Mouse (Mus musculus) midbrain, embryonic 10.5 days (tissue): ENCODE data around the gene Mplkip. TPM values are rescaled to one million over a fixed set of nuclear protein-coding genes. Genes with fewer than 3 reads are reported as not detected.

Experiments
- DNase-seq: peaks from one replicate; pipeline ENCODE4 v3.0.0-alpha.2; 2017; ENCODE audit warnings: low spot score
- H3K27ac ChIP-seq: fragments of 300-500 bp; sonication (generic); replicated peaks from 2 replicates; pipeline ENCODE4 v1.5.1; 2016; ENCODE audit warnings: mild to moderate bottlenecking
- H3K27me3 ChIP-seq: fragments of 300-500 bp; sonication (generic); 2 replicates; pipeline ENCODE4 v1.6.1; 2016; ENCODE audit warnings: low read depth, mild to moderate bottlenecking; ENCODE audit not compliant: poor library complexity, severe bottlenecking
- H3K36me3 ChIP-seq: fragments of 300-500 bp; sonication (generic); 2 replicates; pipeline ENCODE4 v1.6.1; 2016; ENCODE audit warnings: mild to moderate bottlenecking, moderate library complexity
- H3K4me1 ChIP-seq: fragments of 300-500 bp; sonication (generic); 2 replicates; pipeline ENCODE4 v1.6.1; 2016
- H3K4me3 ChIP-seq: fragments of 300-500 bp; sonication (generic); 2 replicates; pipeline ENCODE4 v1.5.1; 2016; ENCODE audit warnings: mild to moderate bottlenecking, moderate library complexity
- H3K9me3 ChIP-seq: fragments of 300-500 bp; sonication (generic); replicated peaks from 2 replicates; pipeline ENCODE4 v1.6.1; 2016; ENCODE audit warnings: mild to moderate bottlenecking
- WGBS: fragments of 180-500 bp; shearing (Covaris S2); methylation state at CpG from one replicate; pipeline ENCODE4 v1.1.7; 2016; 5-methylcytosine and 5-hydroxymethylcytosine counted together
- microRNA counts: library from miRNA; unstranded; fragments of <30 nt; microRNA quantifications from one replicate; lab custom pipeline; 2017
- microRNA-seq: library from miRNA; unstranded; fragments of <30 nt; microRNA quantifications from one replicate; pipeline ENCODE4, GENCODE M21; 2017
- polyA plus RNA-seq: library from polyadenylated mRNA; unstranded; fragments of >200 nt; fragmentation: Nextera tagmentation; extraction: Ambion mirVana; gene quantifications from 2 replicates; pipeline ENCODE4 v1.2.1, GENCODE M21; 2016

The Mplkip gene
- polyA plus RNA-seq, 1 experiment from 2014 or later, result 49.9 TPM

- no peaks in the 10 kb centered on the region for H3K9me3 ChIP-seq
- H3K27ac ChIP-seq, result no peak overlapping the region
- H3K4me3 ChIP-seq, result no peak overlapping the region
- H3K4me1 ChIP-seq, result no peaks in the 10 kb centered on the region
- WGBS, result 95% methylated on average over 6 of the region's 6 CpGs
- H3K36me3 ChIP-seq, result peaks cover 10% of the 10 kb centered on the region; the same call in 1 of the 2 replicates
- H3K27me3 ChIP-seq, result no peaks in the 10 kb centered on the region
- DNase-seq, result no peak
These were observed 10.3 kb downstream of the Mplkip start for GRCm38 (mm10) chr13:17705188-17705826.

DNA sequence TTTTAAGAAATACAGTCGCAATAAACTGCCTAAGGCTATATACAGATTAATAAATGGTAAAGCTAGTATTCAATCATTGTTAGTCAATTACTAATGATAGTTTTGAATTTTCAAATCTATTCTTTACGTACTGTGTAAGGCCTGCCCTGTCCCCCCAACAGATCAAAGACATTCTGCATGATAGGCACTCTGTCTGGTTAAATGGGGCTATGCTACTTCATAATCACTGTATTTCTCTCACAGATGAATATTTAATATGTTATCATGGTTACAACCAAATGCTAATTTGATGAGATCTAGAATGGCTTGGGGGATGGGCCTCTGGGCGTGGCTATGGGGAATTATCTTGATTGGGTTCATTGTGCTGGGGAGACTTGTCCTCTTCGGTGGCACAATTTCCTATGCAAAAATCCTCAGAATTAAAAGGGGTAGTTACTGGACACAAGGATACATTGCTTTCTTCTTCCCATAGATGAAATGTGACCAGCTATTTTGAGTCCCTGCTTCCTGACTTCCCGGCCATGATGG is 13.9 kb downstream of the Mplkip start:
- Histone ChIP-seq H3K4me3 (no peak overlapping the region), H3K9me3 (no peaks in the 10 kb centered on the region), H3K4me1 (no peaks in the 10 kb centered on the region), H3K27ac (no peak overlapping the region), H3K36me3 (peaks cover 3% of the 10 kb centered on the region), H3K27me3 (no peaks in the 10 kb centered on the region)
- 84% methylated on average over 5 of the region's 5 CpGs for WGBS
- no peak for DNase-seq

DNA sequence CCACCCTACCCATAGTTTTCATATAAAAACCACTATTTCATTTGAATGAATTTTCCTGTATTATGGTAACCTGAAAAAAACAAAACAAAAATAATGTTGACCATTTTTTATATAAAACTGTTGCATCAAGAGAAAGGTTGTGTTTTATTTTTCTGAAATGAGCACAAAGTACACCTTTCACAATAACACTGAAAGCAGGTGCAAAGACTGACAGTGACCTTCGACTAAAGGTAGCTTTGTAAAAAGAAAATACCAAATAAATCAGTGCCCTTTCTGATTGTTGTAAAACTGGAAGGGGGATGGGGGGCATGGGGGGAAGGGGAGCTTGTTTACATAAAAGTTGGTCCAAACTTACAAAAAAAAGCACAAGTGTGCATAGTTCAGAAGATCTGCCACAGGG is 22.4 kb downstream of the Mplkip start:
- 83% methylated on average over 1 of the region's 1 CpGs for WGBS
- no peaks in the 10 kb centered on the region for H3K27me3 ChIP-seq
- H3K36me3 ChIP-seq, result peaks cover 59% of the 10 kb centered on the region
- H3K9me3 ChIP-seq, result no peaks in the 10 kb centered on the region
- H3K4me1 ChIP-seq, result no peaks in the 10 kb centered on the region
- no peak overlapping the region for H3K4me3 ChIP-seq
- no peak for DNase-seq
- H3K27ac ChIP-seq, result no peak overlapping the region

GRCm38 (mm10) chr13:17727922-17728321 is 32.9 kb downstream of the Mplkip start:
- peaks cover 28% of the 10 kb centered on the region for H3K36me3 ChIP-seq
- 94% methylated on average over 4 of the region's 4 CpGs for WGBS
- H3K27me3 ChIP-seq, result no peaks in the 10 kb centered on the region
- H3K27ac ChIP-seq, result no peak overlapping the region
- H3K4me1 ChIP-seq, result no peaks in the 10 kb centered on the region
- DNase-seq, result no peak
- no peaks in the 10 kb centered on the region for H3K9me3 ChIP-seq
- no peak overlapping the region for H3K4me3 ChIP-seq

GRCm38 (mm10) chr13:17728798-17729197 is 33.8 kb downstream of the Mplkip start:
- no peaks in the 10 kb centered on the region for H3K4me1 ChIP-seq
- WGBS, result 97% methylated on average over 3 of the region's 3 CpGs
- H3K4me3 ChIP-seq, result no peak overlapping the region
- no peak for DNase-seq
- H3K27ac ChIP-seq, result no peak overlapping the region
- H3K36me3 ChIP-seq, result peaks cover 32% of the 10 kb centered on the region
- H3K27me3 ChIP-seq, result no peaks in the 10 kb centered on the region
- H3K9me3 ChIP-seq, result no peaks in the 10 kb centered on the region

MicroRNAs encoded within 50 kb of the gene (microRNA counts, 519-probe panel; counts per million panel counts)
- microRNA mmu-miR-466i (lab: Ali Mortazavi, UCI), result not detected

Small RNA genes lying within 50 kb of the gene (microRNA-seq; reads per million reads assigned to microRNA genes)
- gene Mir466i, result not detected

Other genes starting within 250 kb of the Mplkip start
- gene Sugct, start 361 bp downstream of the Mplkip start, polyA plus RNA-seq, result 2.7 and 3.9 TPM in 2 replicates
- 11.2 and 11.6 TPM in 2 replicates for gene Cdk13, start 109.9 kb downstream of the Mplkip start, polyA plus RNA-seq
- gene Rala, start 249.0 kb downstream of the Mplkip start, polyA plus RNA-seq, result 116 and 120 TPM in 2 replicates